Mouse (Mus musculus): ENCODE measurements around the gene Atf1. TPM values are rescaled to one million over a fixed set of nuclear protein-coding genes. Genes with fewer than 3 reads are reported as not detected.
"Not testable (repeated sequence)": the region's sequence is repeated elsewhere in the genome, so short reads cannot be mapped to it uniquely, and the experiment has no call there.

Gene Atf1
- polyA plus RNA-seq, 1 experiment from 2014 or later = 14.4 TPM

DNA sequence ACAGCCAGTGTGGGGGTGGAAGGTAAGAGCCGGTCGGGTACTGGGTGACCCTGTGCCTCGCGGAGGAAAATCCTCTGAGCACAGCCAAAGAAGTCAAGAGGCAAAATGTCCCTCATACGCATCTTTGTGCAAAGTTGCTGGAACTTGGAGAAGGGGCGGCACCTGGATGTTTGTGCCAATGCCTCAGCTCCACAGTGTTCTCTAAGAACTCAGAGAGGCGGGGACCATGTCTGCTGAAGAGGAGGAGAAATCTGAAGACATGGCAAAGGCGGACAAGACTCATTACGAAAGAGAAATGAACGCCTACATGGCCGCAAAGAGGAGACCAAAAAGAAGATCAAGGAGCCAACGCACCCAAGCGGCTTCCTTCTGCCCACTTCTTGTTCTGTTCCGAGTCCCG, 73.9 kb downstream of the Atf1 start:
- Histone ChIP-seq H3K4me2 (ENCODE audit: low read length) (no peak overlapping the region), H3K4me1 (ENCODE audit: control insufficient read depth, insufficient read depth, low read length) (0 out of 2 replicates have a peak, but pooled peaks cover 5% of the 10 kb centered on the region), H3K9me3 (ENCODE audit: control insufficient read depth, low read length) (no peaks in the 10 kb centered on the region), H3K27ac (replicated peaks; ENCODE audit: low read depth, low read length) (no peak overlapping the region), H3K9ac (replicated peaks; ENCODE audit: low read length) (no peak overlapping the region), H3K4me3 (replicated peaks; ENCODE audit: low read depth, low read length) (no peak overlapping the region), H3K36me3 (ENCODE audit: control insufficient read depth, insufficient read depth, low read length) (no peaks in the 10 kb centered on the region), H3K27me3 (ENCODE audit: control insufficient read depth, insufficient read depth, low read length) (no peaks in the 10 kb centered on the region)
- 56% methylated on average over 15 of the region's 15 CpGs for WGBS
- no peak for DNase-seq
- ATAC-seq (ENCODE audit: low FRiP score, low TSS enrichment) = no peak

DNA sequence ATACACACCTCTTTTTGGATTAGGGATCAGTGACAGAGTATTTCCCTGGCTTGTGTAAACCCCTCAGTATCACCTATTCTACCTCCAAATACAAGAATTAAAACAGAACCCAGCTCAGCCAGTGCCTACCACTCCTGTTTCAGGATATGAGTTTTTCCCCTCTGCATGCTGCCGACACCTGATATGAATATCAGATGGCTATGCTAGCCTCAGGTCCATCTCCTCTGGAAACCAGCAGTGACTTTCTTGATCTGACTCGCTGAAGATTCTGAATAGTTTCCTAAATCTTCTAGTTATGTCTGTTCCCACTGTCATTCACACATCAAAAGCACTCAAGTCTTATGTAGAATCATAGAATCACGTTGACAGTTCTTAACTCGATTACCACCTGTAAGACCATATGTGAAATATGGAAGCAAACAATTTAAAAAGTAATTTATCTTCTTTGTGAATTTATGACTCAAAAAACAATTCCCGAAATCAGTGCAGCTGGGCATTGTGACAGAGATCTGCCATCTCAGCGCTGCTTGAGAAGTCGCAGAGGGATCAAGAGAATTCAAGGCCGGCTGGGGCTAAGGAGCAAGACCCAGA, 75.9 kb downstream of the Atf1 start:
- peak; percentile 1 for DNase-seq
- peak overlapping the region; percentile 76 for H3K4me2 ChIP-seq (ENCODE audit: low read length)
- 46% methylated on average over 8 of the region's 8 CpGs for WGBS
- no peaks in the 10 kb centered on the region for H3K27me3 ChIP-seq (ENCODE audit: control insufficient read depth, insufficient read depth, low read length)
- H3K4me3 ChIP-seq (replicated peaks; ENCODE audit: low read depth, low read length) = peak overlapping the region; percentile 52
- H3K9ac ChIP-seq (replicated peaks; ENCODE audit: low read length) = peak overlapping the region; percentile 81
- no peak for ATAC-seq (ENCODE audit: low FRiP score, low TSS enrichment)
- H3K9me3 ChIP-seq (ENCODE audit: control insufficient read depth, low read length) = no peaks in the 10 kb centered on the region
- peak overlapping the region; percentile 94; the same call in 1 of the 2 replicates for H3K27ac ChIP-seq (replicated peaks; ENCODE audit: low read depth, low read length)
- H3K36me3 ChIP-seq (ENCODE audit: control insufficient read depth, insufficient read depth, low read length) = no peaks in the 10 kb centered on the region
- H3K4me1 ChIP-seq (ENCODE audit: control insufficient read depth, insufficient read depth, low read length) = 0 out of 2 replicates have a peak, but pooled peaks cover 5% of the 10 kb centered on the region

DNA sequence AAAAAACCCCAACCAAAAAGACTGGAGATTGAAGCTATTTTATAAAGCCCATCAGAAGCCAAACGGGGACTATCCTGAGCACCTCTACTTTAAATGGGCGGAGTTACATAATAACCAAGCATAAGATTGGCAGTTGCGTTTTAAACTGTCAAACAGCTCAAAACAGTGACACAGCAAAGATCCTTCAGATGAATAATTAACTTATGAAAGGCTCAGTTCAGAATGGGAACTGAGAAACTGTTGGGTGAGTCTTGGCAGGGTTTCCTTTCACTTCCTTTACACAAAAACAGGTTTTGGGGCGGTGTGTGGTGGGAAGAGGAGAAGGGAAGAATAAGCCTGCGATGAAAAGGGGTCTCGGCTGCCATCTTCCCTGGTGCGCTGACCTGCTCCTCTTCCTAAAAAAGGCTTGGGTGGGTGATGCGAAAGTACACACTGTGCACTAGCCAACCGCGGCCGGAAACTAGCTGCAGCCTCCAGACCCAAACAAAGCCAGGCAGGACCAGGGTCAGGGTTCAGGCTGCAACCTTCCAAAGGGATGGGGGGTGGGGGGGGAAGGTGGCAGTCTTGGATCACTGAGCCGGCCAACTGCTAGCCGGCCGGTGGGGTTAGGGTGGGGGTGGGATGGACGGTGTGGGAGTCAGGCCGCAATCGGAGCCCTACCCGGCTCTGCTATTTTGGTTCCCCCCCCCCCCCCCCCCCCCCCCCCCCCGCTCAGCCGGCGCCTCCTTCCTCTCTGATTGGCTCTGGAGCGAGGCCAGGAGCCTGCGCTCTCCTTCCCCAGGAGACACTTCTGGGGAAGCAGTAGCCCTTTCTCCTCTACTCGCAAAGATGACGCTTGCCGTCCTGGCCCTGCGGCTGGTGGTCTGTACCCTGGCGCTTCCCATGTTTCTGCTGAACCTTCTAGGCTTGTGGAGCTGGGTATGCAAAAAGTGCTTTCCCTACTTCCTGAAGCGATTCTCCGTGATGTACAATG, 76.7 kb downstream of the Atf1 start, which contains the start of gene Mettl7a1:
Gene Mettl7a1, plus strand, starts transcription at position 122 of the 973 bp plus-strand sequence.
- WGBS = 2% methylated on average over 26 of the region's 30 CpGs
- 0 out of 2 replicates have a peak, but pooled peaks cover 5% of the 10 kb centered on the region for H3K4me1 ChIP-seq (ENCODE audit: control insufficient read depth, insufficient read depth, low read length)
- no peaks in the 10 kb centered on the region for H3K27me3 ChIP-seq (ENCODE audit: control insufficient read depth, insufficient read depth, low read length)

DNA sequence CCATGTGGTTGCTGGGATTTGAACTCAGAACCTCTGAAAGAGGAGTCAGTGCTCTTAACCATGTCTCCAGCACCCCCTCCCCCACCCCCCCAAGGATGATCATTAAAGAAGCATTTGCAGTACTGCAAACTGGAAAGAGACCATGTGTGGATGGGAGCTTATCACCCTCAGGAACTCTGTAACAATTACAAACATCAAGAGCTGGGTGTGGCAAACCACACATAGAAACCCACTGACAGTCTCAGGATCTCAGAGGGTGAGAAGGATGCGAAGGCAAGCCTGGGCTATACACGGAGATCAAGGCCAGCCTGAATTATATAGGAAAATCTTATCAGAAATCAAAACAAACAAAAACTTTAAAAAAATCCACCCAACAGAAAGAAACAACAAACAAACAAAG, 78.6 kb downstream of the Atf1 start:
- Histone ChIP-seq H3K27ac (replicated peaks; ENCODE audit: low read depth, low read length) (no peak overlapping the region), H3K27me3 (ENCODE audit: control insufficient read depth, insufficient read depth, low read length) (no peaks in the 10 kb centered on the region), H3K9me3 (ENCODE audit: control insufficient read depth, low read length) (no peaks in the 10 kb centered on the region), H3K9ac (replicated peaks; ENCODE audit: low read length) (no peak overlapping the region), H3K4me2 (ENCODE audit: low read length) (no peak overlapping the region), H3K4me3 (replicated peaks; ENCODE audit: low read depth, low read length) (no peak overlapping the region), H3K4me1 (ENCODE audit: control insufficient read depth, insufficient read depth, low read length) (0 out of 2 replicates have a peak, but pooled peaks cover 5% of the 10 kb centered on the region), H3K36me3 (ENCODE audit: control insufficient read depth, insufficient read depth, low read length) (no peaks in the 10 kb centered on the region)
- no peak for ATAC-seq (ENCODE audit: low FRiP score, low TSS enrichment)
- WGBS = 93% methylated on average over 2 of the region's 2 CpGs
- DNase-seq = no peak

More for the DNA sequence above, 76.7 kb downstream of the Atf1 start, which contains the start of gene Mettl7a1:
- Histone ChIP-seq H3K9me3 (ENCODE audit: control insufficient read depth, low read length) (no peaks in the 10 kb centered on the region), H3K36me3 (ENCODE audit: control insufficient read depth, insufficient read depth, low read length) (no peaks in the 10 kb centered on the region), H3K27ac (replicated peaks; ENCODE audit: low read depth, low read length) (peak within 1 kb of the TSS; percentile 94), H3K9ac (replicated peaks; ENCODE audit: low read length) (peak within 1 kb of the TSS; percentile 81), H3K4me2 (ENCODE audit: low read length) (peak within 1 kb of the TSS; percentile 76), H3K4me3 (replicated peaks; ENCODE audit: low read depth, low read length) (peak within 1 kb of the TSS; percentile 52)
- DNase-seq (peak; percentile 90), ATAC-seq (ENCODE audit: low FRiP score, low TSS enrichment) (peak; percentile 79; the same call in 1 of the 2 replicates)

DNA sequence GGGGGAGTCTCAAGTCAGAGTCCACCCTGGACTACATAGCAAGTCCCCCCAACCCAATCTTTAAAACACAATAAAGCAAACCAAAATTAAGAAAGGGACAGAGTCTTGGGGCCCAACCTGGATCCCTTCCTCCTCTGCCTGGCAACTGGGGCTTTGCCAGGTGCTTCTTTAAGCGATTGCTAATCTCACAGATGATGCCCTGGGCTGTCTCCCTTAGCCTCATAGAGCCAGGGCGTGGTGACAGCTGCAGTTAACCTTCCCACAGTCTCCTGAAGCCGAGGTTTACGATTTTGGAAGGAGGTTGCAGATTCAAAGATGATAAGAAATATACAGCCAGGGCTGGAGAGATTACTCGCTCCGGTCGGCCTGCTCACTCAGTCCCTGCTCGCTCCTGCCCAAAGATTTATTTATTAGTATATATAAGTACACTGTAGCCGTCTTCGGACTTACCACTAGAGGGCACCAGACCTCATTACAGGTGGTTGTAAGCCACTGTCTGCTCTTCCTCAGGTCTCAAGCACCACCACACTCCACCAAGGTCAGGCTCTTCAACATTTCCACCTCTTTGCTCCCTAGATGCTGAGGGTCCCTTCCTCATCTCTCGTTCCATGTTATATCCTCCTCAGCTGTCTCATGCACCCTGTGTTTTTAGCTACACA, 79.9 kb downstream of the Atf1 start:
- H3K4me3 ChIP-seq (replicated peaks; ENCODE audit: low read depth, low read length); H3K9me3 ChIP-seq (ENCODE audit: control insufficient read depth, low read length); H3K27me3 ChIP-seq (ENCODE audit: control insufficient read depth, insufficient read depth, low read length); H3K4me1 ChIP-seq (ENCODE audit: control insufficient read depth, insufficient read depth, low read length); H3K4me2 ChIP-seq (ENCODE audit: low read length); H3K27ac ChIP-seq (replicated peaks; ENCODE audit: low read depth, low read length); H3K36me3 ChIP-seq (ENCODE audit: control insufficient read depth, insufficient read depth, low read length); H3K9ac ChIP-seq (replicated peaks; ENCODE audit: low read length): not testable (repeated sequence)
- peak; percentile 40; the same call in 1 of the 2 replicates for ATAC-seq (ENCODE audit: low FRiP score, low TSS enrichment)
- peak; percentile 76 for DNase-seq
- 47% methylated on average over 8 of the region's 11 CpGs for WGBS

Other genes with a start within 250 kb of the Atf1 start
- 30.1 and 31.1 TPM in 2 replicates for gene Dip2b, start 189.2 kb upstream of the Atf1 start, polyA plus RNA-seq (2014; fragmentation: Nextera tagmentation; extraction: Ambion mirVana)
- not detected in 2 replicates for gene Tmprss12, start 53.0 kb downstream of the Atf1 start, polyA plus RNA-seq (2014; fragmentation: Nextera tagmentation; extraction: Ambion mirVana)
- 3.3 and 7.7 TPM in 2 replicates for gene Mettl7a1, start 76.3 kb downstream of the Atf1 start, polyA plus RNA-seq (2014; fragmentation: Nextera tagmentation; extraction: Ambion mirVana)
- gene Mettl7a3, start 107.1 kb downstream of the Atf1 start, polyA plus RNA-seq (2014; fragmentation: Nextera tagmentation; extraction: Ambion mirVana) = not detected in 2 replicates
- 0.24 TPM in 1 of 2 replicates, not detected in the other for gene Methig1, start 125.3 kb downstream of the Atf1 start, polyA plus RNA-seq (2014; fragmentation: Nextera tagmentation; extraction: Ambion mirVana)
- gene Mettl7a2, start 125.4 kb downstream of the Atf1 start, polyA plus RNA-seq (2014; fragmentation: Nextera tagmentation; extraction: Ambion mirVana) = not detected in 2 replicates
- gene Higd1c, start 136.7 kb downstream of the Atf1 start, polyA plus RNA-seq (2014; fragmentation: Nextera tagmentation; extraction: Ambion mirVana) = not detected in 2 replicates
- not detected in 2 replicates for gene Gm5475, start 194.3 kb downstream of the Atf1 start, polyA plus RNA-seq (2014; fragmentation: Nextera tagmentation; extraction: Ambion mirVana)
- 18.5 and 21.6 TPM in 2 replicates for gene Slc11a2, start 197.3 kb downstream of the Atf1 start, polyA plus RNA-seq (2014; fragmentation: Nextera tagmentation; extraction: Ambion mirVana)
- gene Letmd1, start 241.2 kb downstream of the Atf1 start, polyA plus RNA-seq (2014; fragmentation: Nextera tagmentation; extraction: Ambion mirVana) = 44.8 and 51.9 TPM in 2 replicates

Measured in midbrain, embryonic 14.5 days (tissue).